Mouse (Mus musculus) E14TG2a.4 (cell line): Measurements from ENCODE around the gene Suclg1.

Source experiments
- CTCF ChIP-seq: conservative IDR thresholded peaks from 2 replicates; pipeline ENCODE4 v1.5.1; 2014; ENCODE audit warnings: low read length
- NANOG ChIP-seq: IDR thresholded peaks from 2 replicates; pipeline ENCODE4 v1.6.1; 2014; ENCODE audit warnings: borderline replicate concordance, low read length, mixed read lengths

- TF ChIP-seq CTCF (no peak), NANOG (no peak)
These were observed 1.4 kb upstream of the Suclg1 start for GRCm38 (mm10) chr6:73246821-73247220.
